Mouse (Mus musculus) hindbrain, embryonic 14.5 days (tissue): Measurements from ENCODE around the gene Msrb1. TPM values are rescaled to one million over a fixed set of nuclear protein-coding genes. Genes with fewer than 3 reads are reported as not detected.

Experiments used
- ATAC-seq: fragments of 200-750 bp; cut with Nextera tagmentation; 2 replicates; pipeline ENCODE4 v1.8.0; 2017; ENCODE audit warnings: moderate number of reproducible peaks, mild to moderate bottlenecking, moderate TSS enrichment, moderate library complexity; ENCODE audit not compliant: low FRiP score
- DNase-seq: peaks from one replicate; pipeline ENCODE4 v3.0.0-alpha.2; 2015; ENCODE audit warnings: low spot score
- H3K27ac ChIP-seq: fragments of 300-500 bp; sonication (generic); 2 replicates; pipeline ENCODE4 v1.5.1; 2014; ENCODE audit warnings: mild to moderate bottlenecking, moderate library complexity
- H3K27me3 ChIP-seq: fragments of 300-500 bp; sonication (generic); 2 replicates; pipeline ENCODE4 v1.6.1; 2014; ENCODE audit warnings: mild to moderate bottlenecking, low read length, mixed read lengths; ENCODE audit not compliant: control insufficient read depth, insufficient read depth
- H3K36me3 ChIP-seq: fragments of 300-500 bp; sonication (generic); replicated peaks from 2 replicates; pipeline ENCODE4 v1.6.1; 2014; ENCODE audit not compliant: control insufficient read depth, insufficient read depth
- H3K4me1 ChIP-seq: fragments of 300-500 bp; sonication (generic); replicated peaks from 2 replicates; pipeline ENCODE4 v1.6.1; 2014; ENCODE audit warnings: antibody characterized with exemption, low read length, mixed read lengths; ENCODE audit not compliant: control insufficient read depth, insufficient read depth
- H3K4me2 ChIP-seq: fragments of 300-500 bp; sonication (generic); replicated peaks from 2 replicates; pipeline ENCODE4 v1.6.1; 2014; ENCODE audit warnings: mild to moderate bottlenecking, moderate library complexity
- H3K4me3 ChIP-seq: fragments of 300-500 bp; sonication (generic); replicated peaks from 2 replicates; pipeline ENCODE4 v1.5.1; 2014; ENCODE audit warnings: mild to moderate bottlenecking, low read length
- H3K9ac ChIP-seq: fragments of 300-500 bp; sonication (generic); 2 replicates; pipeline ENCODE4 v1.6.1; 2014
- H3K9me3 ChIP-seq: fragments of 300-500 bp; sonication (generic); 2 replicates; pipeline ENCODE4 v1.6.1; 2016; ENCODE audit warnings: low read length; ENCODE audit not compliant: control insufficient read depth
- WGBS: fragments of 180-500 bp; shearing (Covaris S2); extraction: QIAGEN DNeasy Blood & Tissue Kit; methylation state at CpG from one replicate; pipeline ENCODE4 v1.1.7; 2014; 5-methylcytosine and 5-hydroxymethylcytosine counted together
- polyA plus RNA-seq: library from polyadenylated mRNA; unstranded; fragments of >200 nt; fragmentation: Nextera tagmentation; extraction: Ambion mirVana; gene quantifications from 2 replicates; pipeline ENCODE4 v1.2.1, GENCODE M21; 2014

Msrb1 gene
- polyA plus RNA-seq, 1 experiment from 2014 or later, result 22.4 TPM

DNA sequence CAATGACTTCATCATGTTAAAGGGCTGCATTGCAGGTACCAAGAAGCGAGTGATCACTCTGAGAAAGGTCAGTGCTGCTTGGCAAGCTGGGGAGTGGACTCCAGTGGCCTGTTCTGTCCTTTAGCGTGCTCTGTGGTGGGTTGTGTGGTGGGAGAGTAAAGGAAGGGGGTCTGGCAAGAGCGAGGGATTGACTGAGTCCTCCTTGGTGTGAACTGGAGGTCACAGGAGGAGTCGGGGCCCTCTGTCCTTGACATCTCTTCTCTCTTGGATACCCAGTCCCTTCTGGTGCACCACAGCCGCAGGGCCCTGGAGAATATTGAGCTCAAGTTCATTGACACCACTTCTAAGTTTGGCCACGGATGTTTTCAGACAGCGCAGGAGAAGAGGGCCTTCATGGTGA, 996 bp upstream of the Msrb1 start:
- 81% methylated on average over 7 of the region's 7 CpGs for WGBS
- H3K27me3 ChIP-seq, result no peaks in the 10 kb centered on the region

DNA sequence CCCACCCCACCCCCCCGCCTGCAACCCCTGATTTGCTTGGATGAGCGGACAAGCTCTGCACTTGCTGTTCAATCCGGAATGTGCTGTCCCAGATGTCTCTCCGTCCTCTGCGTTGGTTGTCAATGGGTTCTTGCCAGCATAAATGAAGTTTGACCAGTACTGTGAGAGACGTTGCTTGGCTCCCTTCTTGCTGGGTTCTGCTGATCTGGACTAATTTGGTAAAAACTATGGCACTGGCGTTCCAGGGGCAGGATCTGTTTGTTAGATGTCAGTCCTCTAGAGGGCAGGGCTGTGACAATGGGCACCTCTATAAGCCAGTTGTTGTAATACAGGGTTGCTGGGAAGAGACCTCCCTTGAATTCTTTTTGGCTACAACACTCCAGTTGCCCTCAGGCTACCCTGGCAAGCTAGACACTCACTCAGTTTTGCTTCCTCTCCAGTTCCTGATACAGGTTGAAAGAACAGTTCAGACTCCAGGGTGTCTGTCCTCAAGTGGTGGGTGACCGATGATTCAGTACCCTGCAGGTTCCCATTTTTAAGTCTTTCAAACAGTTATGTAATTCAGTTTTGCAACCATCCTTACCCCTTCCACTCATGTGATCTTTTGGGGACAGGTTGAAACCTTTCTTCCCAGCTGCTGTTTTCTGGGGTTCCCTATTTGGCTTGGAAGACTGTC, 831 bp downstream of the Msrb1 start:
- no peak overlapping the region for H3K27ac ChIP-seq
- peak overlapping the region; percentile 53 for H3K4me3 ChIP-seq
- peaks cover 13% of the 10 kb centered on the region; the same call in 1 of the 2 replicates for H3K4me1 ChIP-seq
- WGBS, result 24% methylated on average over 8 of the region's 8 CpGs
- peak overlapping the region; percentile 59 for H3K9ac ChIP-seq
- H3K27me3 ChIP-seq, result no peaks in the 10 kb centered on the region
- no peaks in the 10 kb centered on the region for H3K9me3 ChIP-seq
- ATAC-seq, result no peak
- DNase-seq, result no peak
- 0 out of 2 replicates have a peak, but pooled peaks cover 9% of the 10 kb centered on the region for H3K36me3 ChIP-seq
- H3K4me2 ChIP-seq, result peak overlapping the region; percentile 86

More for the DNA sequence above, 996 bp upstream of the Msrb1 start:
- Histone ChIP-seq H3K9ac (no peak overlapping the region), H3K4me2 (peak overlapping the region; percentile 86), H3K9me3 (no peaks in the 10 kb centered on the region), H3K36me3 (0 out of 2 replicates have a peak, but pooled peaks cover 9% of the 10 kb centered on the region), H3K27ac (no peak overlapping the region), H3K4me3 (no peak overlapping the region), H3K4me1 (peaks cover 13% of the 10 kb centered on the region; the same call in 1 of the 2 replicates)
- no peak for DNase-seq
- no peak for ATAC-seq

DNA sequence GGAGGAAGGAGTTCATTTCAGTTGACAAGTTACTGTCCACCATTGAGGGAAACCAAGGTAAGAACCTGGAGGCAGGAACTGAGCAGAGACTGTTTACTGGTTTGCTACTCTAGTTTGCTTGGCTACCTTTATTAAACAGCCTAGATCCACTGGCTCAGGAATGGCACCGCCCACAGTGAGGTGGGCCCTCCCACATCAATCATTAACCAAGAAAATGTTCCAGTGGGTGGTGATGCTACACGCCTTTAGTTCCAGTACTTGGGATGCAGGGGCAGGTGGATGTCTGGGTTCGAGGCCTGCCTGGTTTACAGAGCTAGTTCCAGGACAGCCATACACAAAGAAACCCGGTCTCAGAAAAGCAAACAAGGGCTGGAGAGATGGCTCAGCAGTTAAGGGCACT, 1.8 kb downstream of the Msrb1 start:
- H3K36me3 ChIP-seq, result 0 out of 2 replicates have a peak, but pooled peaks cover 9% of the 10 kb centered on the region
- 78% methylated on average over 4 of the region's 4 CpGs for WGBS
- no peak overlapping the region for H3K9ac ChIP-seq
- no peaks in the 10 kb centered on the region for H3K9me3 ChIP-seq
- no peak for ATAC-seq
- DNase-seq, result no peak
- H3K4me1 ChIP-seq, result peaks cover 13% of the 10 kb centered on the region; the same call in 1 of the 2 replicates
- H3K27ac ChIP-seq, result no peak overlapping the region
- no peak overlapping the region for H3K4me3 ChIP-seq
- H3K4me2 ChIP-seq, result no peak overlapping the region
- no peaks in the 10 kb centered on the region for H3K27me3 ChIP-seq

DNA sequence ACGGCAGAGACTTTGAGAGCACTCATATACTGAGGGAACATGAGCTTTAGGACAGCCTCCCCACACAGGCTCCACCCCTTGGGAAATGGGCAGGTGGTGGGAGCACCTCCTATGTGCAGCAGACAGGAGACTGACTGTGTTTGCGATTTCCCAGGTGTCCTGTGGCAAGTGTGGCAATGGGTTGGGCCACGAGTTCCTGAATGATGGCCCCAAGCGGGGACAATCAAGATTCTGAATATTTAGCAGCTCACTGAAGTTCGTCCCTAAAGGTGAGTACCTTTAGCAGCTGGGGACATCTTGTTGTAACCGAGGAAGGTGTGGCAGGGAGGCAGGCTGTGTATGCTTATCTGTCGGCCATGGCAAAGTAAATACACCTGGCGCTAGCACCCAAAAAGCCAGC, 3.5 kb downstream of the Msrb1 start:
- H3K27ac ChIP-seq, result no peak overlapping the region
- no peak overlapping the region for H3K4me2 ChIP-seq
- H3K9me3 ChIP-seq, result no peaks in the 10 kb centered on the region
- ATAC-seq (no peak), DNase-seq (no peak)
- H3K36me3 ChIP-seq, result 0 out of 2 replicates have a peak, but pooled peaks cover 9% of the 10 kb centered on the region
- 86% methylated on average over 8 of the region's 8 CpGs for WGBS
- no peaks in the 10 kb centered on the region for H3K27me3 ChIP-seq
- H3K4me1 ChIP-seq, result peaks cover 13% of the 10 kb centered on the region; the same call in 1 of the 2 replicates
- H3K9ac ChIP-seq, result no peak overlapping the region
- no peak overlapping the region for H3K4me3 ChIP-seq

DNA sequence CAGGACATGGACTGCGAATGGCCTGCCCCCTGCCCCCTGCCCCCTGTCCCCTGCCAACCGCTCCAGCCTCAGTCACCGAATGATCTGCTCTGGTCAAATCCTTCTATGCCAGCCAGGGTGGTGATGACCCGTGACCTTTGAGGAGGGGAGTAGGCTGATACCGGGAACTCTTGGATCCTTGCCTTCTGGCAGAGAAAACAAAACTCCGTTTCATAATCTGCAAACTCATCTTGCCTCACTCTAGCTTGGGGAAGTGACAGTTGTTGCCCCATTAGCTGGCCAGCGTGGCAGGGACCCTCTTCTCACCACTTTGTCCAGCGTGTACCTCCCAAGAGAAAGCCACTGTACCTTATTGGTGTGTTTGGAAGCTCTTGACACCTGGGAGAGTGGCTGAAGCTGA, 5.9 kb downstream of the Msrb1 start:
- 0 out of 2 replicates have a peak, but pooled peaks cover 9% of the 10 kb centered on the region for H3K36me3 ChIP-seq
- H3K27me3 ChIP-seq, result no peaks in the 10 kb centered on the region
- no peak overlapping the region for H3K4me2 ChIP-seq
- 0 out of 2 replicates have a peak, but pooled peaks cover under 1% of the 10 kb centered on the region for H3K4me1 ChIP-seq
- no peak overlapping the region for H3K9ac ChIP-seq
- H3K9me3 ChIP-seq, result no peaks in the 10 kb centered on the region
- DNase-seq (no peak), ATAC-seq (no peak)
- H3K4me3 ChIP-seq, result no peak overlapping the region
- H3K27ac ChIP-seq, result no peak overlapping the region
- 82% methylated on average over 8 of the region's 8 CpGs for WGBS

DNA sequence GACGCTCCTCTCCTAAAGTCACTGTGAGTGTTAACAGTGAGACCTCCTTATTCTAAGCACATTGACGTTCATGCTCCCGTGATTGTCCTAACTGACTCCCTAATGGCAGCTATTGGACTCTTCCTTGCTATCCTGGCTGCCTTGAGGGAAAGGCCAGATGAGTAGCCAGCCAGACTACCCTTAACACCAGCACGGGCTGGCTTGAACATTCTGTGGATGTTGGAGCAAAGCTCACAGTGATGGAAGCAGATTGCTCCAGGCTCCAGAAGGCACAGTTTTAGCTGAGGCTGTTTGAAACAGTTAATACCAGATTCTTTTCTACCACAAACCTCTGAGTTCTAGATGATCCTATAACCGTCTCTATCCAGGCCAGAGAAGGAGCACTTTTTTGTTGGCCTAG, 7.5 kb downstream of the Msrb1 start:
- Histone ChIP-seq H3K4me3 (no peak overlapping the region), H3K27me3 (no peaks in the 10 kb centered on the region), H3K9me3 (no peaks in the 10 kb centered on the region), H3K4me1 (no peaks in the 10 kb centered on the region), H3K4me2 (no peak overlapping the region), H3K36me3 (0 out of 2 replicates have a peak, but pooled peaks cover 9% of the 10 kb centered on the region), H3K9ac (no peak overlapping the region), H3K27ac (no peak overlapping the region)
- DNase-seq (no peak), ATAC-seq (no peak)
- 83% methylated on average over 5 of the region's 5 CpGs for WGBS

DNA sequence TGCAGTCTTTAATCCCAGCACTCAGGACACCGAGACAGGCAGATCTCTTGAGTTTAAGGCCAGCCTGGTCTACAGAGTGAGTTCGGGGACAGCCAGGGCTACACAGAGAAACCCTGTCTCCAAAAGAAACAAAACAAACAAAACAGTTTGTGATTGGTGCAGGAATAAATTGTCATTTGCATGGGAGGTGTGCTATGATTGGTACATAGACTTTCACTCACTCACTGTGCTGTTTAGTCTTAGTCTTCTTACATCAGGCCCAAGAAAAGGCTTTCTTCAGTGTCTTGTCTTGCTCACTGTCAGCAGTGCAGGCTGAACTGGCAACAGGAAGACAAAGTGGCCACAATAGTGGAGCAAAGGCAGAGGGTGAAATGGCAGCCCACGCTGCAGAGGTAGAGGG, 7.9 kb downstream of the Msrb1 start:
- H3K27me3 ChIP-seq, result no peaks in the 10 kb centered on the region
- DNase-seq (no peak), ATAC-seq (no peak)
- no peak overlapping the region for H3K9ac ChIP-seq
- 69% methylated on average over 3 of the region's 3 CpGs for WGBS
- no peak overlapping the region for H3K4me3 ChIP-seq
- no peak overlapping the region for H3K4me2 ChIP-seq
- no peaks in the 10 kb centered on the region for H3K9me3 ChIP-seq
- no peaks in the 10 kb centered on the region for H3K4me1 ChIP-seq
- no peak overlapping the region for H3K27ac ChIP-seq
- 0 out of 2 replicates have a peak, but pooled peaks cover 9% of the 10 kb centered on the region for H3K36me3 ChIP-seq

DNA sequence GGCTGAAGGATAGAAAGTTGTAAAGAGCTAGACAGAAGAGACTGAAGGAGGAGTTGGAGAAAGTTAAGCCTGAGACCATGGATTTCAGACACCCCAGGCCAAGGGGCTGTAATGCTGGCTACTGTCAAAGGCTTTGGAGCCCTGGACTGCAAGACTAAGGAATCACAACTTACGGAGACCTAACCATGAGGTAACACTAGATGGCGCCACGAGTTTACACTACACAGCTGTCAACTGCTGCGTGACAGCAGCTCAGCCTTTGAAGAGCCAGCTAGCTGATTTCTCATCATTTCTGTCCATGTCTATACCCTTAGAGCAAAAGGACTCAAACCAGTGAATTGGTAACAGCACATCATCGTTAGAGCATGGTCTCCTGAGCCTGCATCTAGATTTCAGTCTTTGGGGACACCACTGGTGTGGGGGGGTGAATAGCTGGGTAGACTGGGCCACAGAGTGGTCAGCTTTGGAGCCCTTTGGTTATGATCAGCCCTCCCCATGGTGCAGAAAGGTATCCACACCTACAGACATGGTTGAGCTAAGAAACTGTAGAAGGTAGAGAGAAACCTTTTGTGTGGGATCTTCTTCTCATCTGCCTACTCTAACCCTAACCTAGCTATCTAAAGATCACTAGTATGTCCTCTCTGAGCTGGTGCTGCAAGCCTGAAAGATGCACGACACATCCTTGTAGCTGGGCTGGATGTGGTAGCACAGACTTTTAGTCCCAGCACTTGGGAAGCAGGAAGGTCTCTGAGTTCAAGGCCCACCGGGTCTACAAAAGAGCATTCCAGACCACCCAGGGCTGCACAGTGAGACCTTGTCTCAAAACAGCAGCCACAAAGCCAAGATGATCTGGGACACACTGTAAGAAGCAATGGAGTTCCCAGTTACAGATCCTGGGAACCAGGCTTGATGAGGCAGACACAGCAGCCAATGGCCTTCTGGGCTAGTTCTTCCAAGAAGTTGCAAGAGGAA, 9.4 kb downstream of the Msrb1 start:
- WGBS, result 20% methylated on average over 7 of the region's 7 CpGs
- H3K27me3 ChIP-seq, result peaks cover 11% of the 10 kb centered on the region
- no peak overlapping the region for H3K4me3 ChIP-seq
- DNase-seq (peak; percentile 95), ATAC-seq (peak; percentile 71; the same call in 1 of the 2 replicates)
- no peaks in the 10 kb centered on the region for H3K9me3 ChIP-seq
- H3K27ac ChIP-seq, result no peak overlapping the region
- H3K36me3 ChIP-seq, result no peaks in the 10 kb centered on the region
- H3K4me1 ChIP-seq, result no peaks in the 10 kb centered on the region
- no peak overlapping the region for H3K9ac ChIP-seq
- H3K4me2 ChIP-seq, result no peak overlapping the region

DNA sequence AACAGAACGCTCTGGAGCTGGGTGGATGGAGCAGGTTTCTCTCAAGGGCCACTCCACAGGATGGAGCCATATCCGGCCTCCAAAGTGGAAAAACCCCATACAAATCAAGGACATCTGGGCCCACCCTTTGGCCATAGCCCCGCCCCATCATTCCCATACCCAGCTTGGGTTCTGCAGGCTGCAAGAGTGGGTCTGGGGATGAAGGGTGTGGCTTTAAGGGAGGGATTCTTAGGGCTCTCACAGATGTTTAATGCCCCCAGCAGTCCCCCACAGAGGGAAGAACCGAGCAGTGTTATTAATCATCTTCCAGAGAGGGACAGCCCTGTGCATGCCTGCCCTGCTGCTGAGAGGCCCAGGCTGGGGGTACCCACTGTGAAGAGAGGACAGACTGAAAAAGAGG, 10.5 kb downstream of the Msrb1 start:
- 47% methylated on average over 4 of the region's 4 CpGs for WGBS
- no peaks in the 10 kb centered on the region for H3K9me3 ChIP-seq
- H3K4me1 ChIP-seq, result no peaks in the 10 kb centered on the region
- no peaks in the 10 kb centered on the region for H3K36me3 ChIP-seq
- H3K27ac ChIP-seq, result no peak overlapping the region
- no peak overlapping the region for H3K9ac ChIP-seq
- H3K4me2 ChIP-seq, result no peak overlapping the region
- H3K27me3 ChIP-seq, result peaks cover 22% of the 10 kb centered on the region
- ATAC-seq (no peak), DNase-seq (no peak)
- H3K4me3 ChIP-seq, result no peak overlapping the region
